Mouse (Mus musculus) ES-E14 (cell line): ENCODE data around the gene Tead1. TPM values are rescaled to one million over a fixed set of nuclear protein-coding genes. Genes with fewer than 3 reads are reported as not detected.

ENCODE experiments used
- DNase-seq: peaks from one replicate; pipeline ENCODE4 v3.0.0-alpha.2; 2013; ENCODE audit warnings: low read depth, low spot score
- H3K27ac ChIP-seq: 2 replicates; pipeline ENCODE4 v1.5.1; 2012; ENCODE audit warnings: low read depth, mild to moderate bottlenecking, low read length, moderate library complexity, mixed read lengths; ENCODE audit not compliant: poor library complexity, insufficient read depth, severe bottlenecking
- H3K36me3 ChIP-seq: 2 replicates; pipeline ENCODE4 v1.6.1; 2012; ENCODE audit warnings: mild to moderate bottlenecking, low read length, moderate library complexity, mixed read lengths; ENCODE audit not compliant: control insufficient read depth, poor library complexity, insufficient read depth, severe bottlenecking
- H3K4me1 ChIP-seq, 2 experiments: fragments of 150-350 bp in 1 of 2; sonication (generic) in 1 of 2; 2 replicates each; pipeline ENCODE4 v1.6.1; 2012; ENCODE audit warnings: low read length in 2 of 2, mild to moderate bottlenecking in 1 of 2, mixed read lengths in 1 of 2; ENCODE audit not compliant: control insufficient read depth in 2 of 2, insufficient read depth in 2 of 2, poor library complexity in 1 of 2
- H3K4me3 ChIP-seq, 2 experiments: fragments of 150-350 bp in 1 of 2; sonication (generic) in 1 of 2; 2 replicates each; pipeline ENCODE4 v1.5.1; 2012; ENCODE audit warnings: low read length in 2 of 2, low read depth in 1 of 2, mild to moderate bottlenecking in 1 of 2, mixed read lengths in 1 of 2; ENCODE audit not compliant: insufficient read depth in 1 of 2, poor library complexity in 1 of 2, severe bottlenecking in 1 of 2
- H3K9ac ChIP-seq: 2 replicates; pipeline ENCODE4 v1.6.1; 2012; ENCODE audit warnings: low read depth, mild to moderate bottlenecking, low read length, mixed read lengths; ENCODE audit not compliant: poor library complexity, insufficient read depth, severe bottlenecking
- H3K9me3 ChIP-seq: fragments of 150-350 bp; sonication (generic); 2 replicates; pipeline ENCODE4 v1.6.1; 2012; ENCODE audit warnings: low read depth, mild to moderate bottlenecking, low read length; ENCODE audit not compliant: control insufficient read depth, insufficient read depth
- CHD2 ChIP-seq: IDR thresholded peaks from 2 replicates; pipeline ENCODE4 v1.6.1; 2014; ENCODE audit warnings: mild to moderate bottlenecking, low read depth, low read length, inconsistent platforms
- HCFC1 ChIP-seq: IDR thresholded peaks from 2 replicates; pipeline ENCODE4 v1.6.1; 2012; ENCODE audit warnings: low read length, inconsistent platforms, borderline replicate concordance; ENCODE audit not compliant: insufficient read depth
- MAFK ChIP-seq: IDR thresholded peaks from 2 replicates; pipeline ENCODE4 v1.6.1; 2014; ENCODE audit warnings: mild to moderate bottlenecking, low read depth, low read length, inconsistent platforms; ENCODE audit not compliant: insufficient read depth
- ZC3H11A ChIP-seq: IDR thresholded peaks from 2 replicates; pipeline ENCODE4 v1.6.1; 2012; ENCODE audit warnings: low read depth, mild to moderate bottlenecking, inconsistent platforms, low read length, borderline replicate concordance
- ZNF384 ChIP-seq: IDR thresholded peaks from 2 replicates; pipeline ENCODE4 v1.6.1; 2012; ENCODE audit warnings: low read depth, low read length, inconsistent platforms
- in situ Hi-C, 2 experiments: fragments of 600-800 bp; cut with MboI; formaldehyde crosslinking; loops; one replicate each; pipeline ENCODE4 v1.15.1; 2025; ENCODE audit warnings: low sequenced_read_pairs in 2 of 2, inconsistent platforms in 1 of 2; ENCODE audit not compliant: unreplicated experiment in 2 of 2
- total RNA-seq: library from RNA; depleted of rRNA; stranded (reverse); fragments of 300-350 nt; gene quantifications from 2 replicates; pipeline ENCODE4 v1.2.3, GENCODE M21; 2012

The Tead1 gene
- total RNA-seq, 1 experiment = 90.5 TPM

- in situ Hi-C loops = no loop called here
- Histone ChIP-seq H3K9ac (no peak overlapping the region), H3K4me3 (no peak overlapping the region), H3K9me3 (no peaks in the 10 kb centered on the region), H3K36me3 (no peaks in the 10 kb centered on the region; the same call in 1 of the 2 replicates), H3K27ac (no peak overlapping the region), H3K4me1 (peaks cover 2 to 16% of the 10 kb centered on the region in 2 experiments)
- DNase-seq = no peak
- no peak for TF ChIP-seq HCFC1
- TF ChIP-seq MAFK = no peak
- no peak for TF ChIP-seq ZNF384
- no peak for TF ChIP-seq ZC3H11A
- no peak for TF ChIP-seq CHD2
Measured at GRCm38 (mm10) chr7:112769866-112770265, 90.7 kb downstream of the Tead1 start.

- no peak for DNase-seq
- Histone ChIP-seq H3K9ac (no peak overlapping the region), H3K4me1 (peaks cover 2 to 16% of the 10 kb centered on the region in 2 experiments; a peak in 3 of 4 replicates), H3K9me3 (no peaks in the 10 kb centered on the region), H3K4me3 (no peak overlapping the region), H3K27ac (no peak overlapping the region), H3K36me3 (no peaks in the 10 kb centered on the region; the same call in 1 of the 2 replicates)
- in situ Hi-C loops = no loop called here
- no peak for TF ChIP-seq ZNF384
- TF ChIP-seq MAFK = no peak
- TF ChIP-seq CHD2 = no peak
- TF ChIP-seq HCFC1 = no peak
- no peak for TF ChIP-seq ZC3H11A
Measured at GRCm38 (mm10) chr7:112771461-112771860, 92.3 kb downstream of the Tead1 start.

- Histone ChIP-seq H3K4me3 (no peak overlapping the region), H3K9me3 (no peaks in the 10 kb centered on the region), H3K4me1 (peaks cover 2 to 16% of the 10 kb centered on the region in 2 experiments; a peak in 3 of 4 replicates), H3K9ac (no peak overlapping the region), H3K36me3 (no peaks in the 10 kb centered on the region; the same call in 1 of the 2 replicates), H3K27ac (no peak overlapping the region)
- in situ Hi-C loops = no loop called here
- DNase-seq = no peak
- no peak for TF ChIP-seq ZC3H11A
- no peak for TF ChIP-seq ZNF384
- TF ChIP-seq CHD2 = no peak
- no peak for TF ChIP-seq MAFK
- TF ChIP-seq HCFC1 = no peak
Measured at GRCm38 (mm10) chr7:112772777-112773176, 93.7 kb downstream of the Tead1 start.

- Histone ChIP-seq H3K27ac (no peak overlapping the region), H3K4me1 (peaks cover 2 to 16% of the 10 kb centered on the region in 2 experiments; a peak in 3 of 4 replicates), H3K36me3 (no peaks in the 10 kb centered on the region; the same call in 1 of the 2 replicates), H3K9ac (no peak overlapping the region), H3K4me3 (no peak overlapping the region), H3K9me3 (no peaks in the 10 kb centered on the region)
- no peak for DNase-seq
- no peak for TF ChIP-seq ZC3H11A
- TF ChIP-seq MAFK = no peak
- no peak for TF ChIP-seq ZNF384
- no peak for TF ChIP-seq CHD2
- TF ChIP-seq HCFC1 = no peak
- in situ Hi-C loops = no loop called here
Measured at GRCm38 (mm10) chr7:112773601-112774000, 94.5 kb downstream of the Tead1 start.

- Histone ChIP-seq H3K4me3 (no peak overlapping the region), H3K9me3 (no peaks in the 10 kb centered on the region), H3K9ac (no peak overlapping the region), H3K36me3 (no peaks in the 10 kb centered on the region; the same call in 1 of the 2 replicates), H3K27ac (no peak overlapping the region), H3K4me1 (peaks cover 2 to 19% of the 10 kb centered on the region in 2 experiments; a peak in 3 of 4 replicates)
- in situ Hi-C loops = no loop called here
- DNase-seq = no peak
- no peak for TF ChIP-seq CHD2
- no peak for TF ChIP-seq MAFK
- TF ChIP-seq ZC3H11A = no peak
- TF ChIP-seq ZNF384 = no peak
- no peak for TF ChIP-seq HCFC1
Measured at GRCm38 (mm10) chr7:112775816-112776215, 96.7 kb downstream of the Tead1 start.
